Mouse (Mus musculus): Measurements from ENCODE around the gene AI597479. TPM values are rescaled to one million over a fixed set of nuclear protein-coding genes. Genes with fewer than 3 reads are reported as not detected.

AI597479 gene
- 30.9 TPM for polyA plus RNA-seq (2014; fragmentation: Illumina TruSeq; extraction: RNeasy Lipid Tissue Mini Kit (QIAGEN cat#74804); ENCODE audit: low read depth, low replicate concordance)

DNA sequence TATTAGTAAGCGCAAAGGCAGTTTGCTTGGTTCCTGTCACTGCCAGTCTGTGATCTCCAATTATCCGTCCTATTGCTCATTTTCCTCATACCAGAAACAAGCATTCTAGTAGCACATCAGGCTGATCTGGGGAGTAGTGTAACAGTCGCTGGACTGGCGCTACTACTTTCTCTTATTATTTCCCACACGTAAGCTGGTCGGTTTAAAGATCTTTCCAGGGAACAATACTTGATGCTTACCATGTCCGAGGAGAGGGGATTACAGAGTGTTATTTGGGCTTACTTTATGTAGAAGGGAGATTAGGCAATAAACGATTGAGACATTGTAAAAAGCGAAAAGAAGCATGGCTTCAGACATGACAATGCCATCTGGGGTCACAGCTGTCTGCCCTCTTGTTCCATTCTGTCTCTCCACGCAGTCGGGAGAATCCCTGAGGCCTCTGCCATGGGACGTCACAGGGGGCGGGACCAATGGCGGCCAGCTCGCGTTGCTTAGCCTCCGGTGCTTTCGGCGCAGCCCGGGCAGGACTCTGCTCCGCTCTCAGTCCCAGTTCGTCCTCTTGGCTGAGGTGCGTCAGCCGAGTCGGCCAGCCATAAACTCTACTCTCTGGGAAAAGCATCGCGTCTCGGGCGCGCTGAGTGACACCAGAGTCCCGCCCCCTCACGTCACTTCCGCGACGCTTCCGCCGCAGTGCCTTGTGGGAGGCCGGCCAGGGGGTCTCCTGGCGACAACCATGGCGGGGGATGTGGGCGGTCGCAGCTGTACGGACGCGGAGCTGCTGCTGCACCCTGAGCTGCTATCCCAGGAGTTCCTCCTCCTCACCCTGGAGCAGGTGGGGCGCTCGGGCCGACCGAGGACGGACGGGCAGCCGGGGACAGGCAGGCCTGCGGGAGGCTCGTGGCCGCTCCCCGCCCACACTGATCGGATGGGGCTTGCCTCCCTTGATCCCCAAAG lies at the start of gene AI597479, which contains the start of gene Tgfbrap1:
Gene AI597479, plus strand, starts transcription at position 680 of the 954 bp plus-strand sequence.
Gene Tgfbrap1, minus strand, starts transcription at position 607 of the 954 bp plus-strand sequence.

Other genes starting within 250 kb of the AI597479 start
- 33.5 TPM for gene Mrps9, start 247.5 kb upstream of the AI597479 start, polyA plus RNA-seq (2014; fragmentation: Illumina TruSeq; extraction: RNeasy Lipid Tissue Mini Kit (QIAGEN cat#74804); ENCODE audit: low read depth, low replicate concordance)
- not detected for gene Gpr45, start 145.8 kb upstream of the AI597479 start, polyA plus RNA-seq (2014; fragmentation: Illumina TruSeq; extraction: RNeasy Lipid Tissue Mini Kit (QIAGEN cat#74804); ENCODE audit: low read depth, low replicate concordance)
- gene Tgfbrap1, start 73 bp upstream of the AI597479 start, polyA plus RNA-seq (2014; fragmentation: Illumina TruSeq; extraction: RNeasy Lipid Tissue Mini Kit (QIAGEN cat#74804); ENCODE audit: low read depth, low replicate concordance), result 6.4 TPM
- 4.2 TPM for gene Fhl2, start 98.3 kb downstream of the AI597479 start, polyA plus RNA-seq (2014; fragmentation: Illumina TruSeq; extraction: RNeasy Lipid Tissue Mini Kit (QIAGEN cat#74804); ENCODE audit: low read depth, low replicate concordance)